Mouse (Mus musculus): ENCODE results near the gene Fam19a5.

Fam19a5 gene

DNA sequence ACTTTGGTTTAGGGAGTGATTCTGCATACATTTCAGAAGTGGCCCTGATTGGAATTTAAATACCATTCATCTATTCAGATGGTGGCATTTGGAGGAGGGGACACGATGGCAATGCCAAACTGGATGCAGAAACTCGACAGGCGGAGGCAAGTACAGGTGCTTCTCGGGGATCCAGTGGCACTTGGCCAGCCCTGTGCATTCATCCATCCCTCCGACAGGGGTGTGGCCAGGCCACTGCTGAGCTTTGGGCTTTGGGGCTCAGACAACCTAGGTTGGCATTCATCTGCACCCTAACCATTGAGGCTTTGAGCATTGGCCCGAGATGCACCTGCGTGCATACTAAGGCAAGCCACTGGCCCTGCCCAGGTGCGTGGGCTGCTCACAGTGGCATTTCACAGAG is 52.6 kb downstream of the Fam19a5 start:
- no peak for DNase-seq (ENCODE audit: low spot score)

DNA sequence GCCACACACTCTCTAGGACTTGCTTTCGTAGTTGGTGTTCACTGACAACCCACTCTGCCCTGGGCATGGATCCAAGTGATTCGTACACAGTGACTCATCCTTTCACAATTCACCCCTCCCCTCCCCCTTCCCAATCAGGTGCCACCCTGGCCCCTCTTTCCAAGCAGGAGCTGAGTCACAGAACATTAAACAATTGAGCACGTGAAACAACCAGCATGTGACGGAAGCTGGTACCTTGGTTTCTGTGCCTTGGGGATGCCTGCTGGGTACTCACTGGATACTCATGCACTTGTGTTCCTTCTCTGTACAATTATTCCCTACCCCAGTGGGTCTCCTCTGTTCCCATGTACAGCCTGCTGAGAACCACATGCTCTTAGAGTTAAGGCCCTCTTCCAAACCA is 53.0 kb downstream of the Fam19a5 start:
- DNase-seq (ENCODE audit: low spot score), result no peak

DNA sequence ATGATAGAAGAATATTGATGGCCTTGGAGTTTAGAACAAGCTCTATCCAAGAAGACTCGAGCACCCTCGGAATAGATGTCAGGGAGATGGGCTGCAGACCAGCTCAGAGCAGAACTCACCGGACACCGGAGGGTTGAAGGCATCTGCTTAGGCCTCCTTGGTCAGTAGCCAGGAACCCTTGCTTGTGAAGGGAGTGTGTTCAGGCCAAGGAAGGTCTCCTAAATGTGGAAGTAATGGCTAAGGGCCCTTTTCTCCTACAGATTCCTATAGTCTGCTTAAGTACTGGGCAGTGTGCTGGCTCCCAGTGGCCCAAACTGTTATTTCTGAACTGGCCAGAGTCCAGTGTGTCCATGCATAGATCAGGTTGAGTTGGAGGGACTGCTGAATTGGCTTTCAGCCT is 53.7 kb downstream of the Fam19a5 start:
- DNase-seq (ENCODE audit: low spot score), result no peak

DNA sequence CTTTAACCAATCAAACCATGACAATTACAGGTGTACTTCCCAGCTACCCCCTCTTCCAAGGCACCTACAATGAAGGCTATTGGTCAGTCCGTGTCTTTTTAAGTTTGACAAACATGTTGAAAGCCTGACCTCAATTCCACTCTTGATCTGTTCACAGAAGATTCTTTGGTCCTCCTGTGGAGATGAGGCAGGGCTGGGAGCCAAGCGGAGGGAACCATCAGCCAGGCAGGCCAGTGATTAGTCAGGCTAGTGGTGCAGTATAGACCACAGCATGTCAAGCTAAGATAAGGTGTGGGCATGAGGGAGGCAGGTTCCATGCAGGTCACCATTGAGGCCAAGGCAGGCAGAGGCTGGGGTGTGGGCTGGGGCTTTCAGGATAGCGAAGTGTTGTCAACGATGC is 54.5 kb downstream of the Fam19a5 start:
- DNase-seq (ENCODE audit: low spot score), result no peak

DNA sequence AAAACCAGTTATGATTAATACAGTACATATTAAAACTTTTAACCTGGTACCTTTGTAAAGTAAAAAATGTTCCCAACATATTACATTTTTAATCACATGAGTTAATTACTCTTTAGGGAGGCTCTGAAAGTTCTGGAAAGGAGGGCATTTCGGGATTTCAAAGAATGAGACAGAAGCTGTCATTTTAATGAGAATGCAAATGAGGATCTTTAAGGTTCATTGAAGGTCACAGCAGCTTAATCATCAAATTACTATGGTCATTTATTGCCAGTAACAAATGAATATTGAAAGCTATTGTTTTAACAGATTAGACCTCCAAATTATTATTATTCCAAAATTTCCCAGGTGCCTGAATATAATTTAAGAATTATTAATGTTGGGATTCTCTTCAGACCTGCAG is 59.2 kb downstream of the Fam19a5 start:
- DNase-seq (ENCODE audit: low spot score), result no peak

DNA sequence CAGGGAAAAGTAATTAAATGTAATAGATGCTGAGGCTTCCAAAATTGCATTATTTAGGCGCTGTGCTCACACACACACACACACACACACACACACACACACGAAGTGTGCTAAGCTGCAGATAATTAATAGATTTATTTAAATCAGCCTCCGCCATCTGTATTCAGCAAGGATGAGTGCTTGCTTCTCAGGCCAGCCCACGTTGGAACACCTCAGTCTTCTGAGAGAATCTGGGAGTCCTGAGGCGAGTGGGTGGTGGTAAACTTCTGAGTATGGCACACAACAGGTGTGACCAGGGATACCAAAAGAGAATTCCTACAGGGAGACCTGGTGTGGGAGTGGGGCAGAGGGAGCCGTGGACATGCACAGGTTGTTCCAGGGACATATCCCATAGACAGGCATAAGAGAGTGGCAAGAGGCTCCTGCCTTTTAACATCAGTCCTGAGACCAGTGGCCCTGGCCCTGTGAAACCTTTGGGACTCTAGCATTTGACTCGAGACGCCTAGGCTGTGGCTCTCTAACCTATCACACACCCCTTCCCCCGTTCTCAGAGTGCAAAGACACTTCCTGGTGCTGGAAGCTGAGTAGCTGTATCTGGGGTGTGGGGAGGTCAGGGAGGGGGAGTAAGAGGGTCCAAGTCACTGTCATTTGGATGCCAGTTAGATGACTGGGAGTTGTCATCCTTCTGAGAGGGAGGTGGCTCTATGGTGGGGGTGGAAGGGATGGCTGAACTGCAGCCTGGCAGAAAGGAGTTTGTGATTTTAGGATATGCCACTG is 61.6 kb downstream of the Fam19a5 start:
- no peak for DNase-seq (ENCODE audit: low spot score)

DNA sequence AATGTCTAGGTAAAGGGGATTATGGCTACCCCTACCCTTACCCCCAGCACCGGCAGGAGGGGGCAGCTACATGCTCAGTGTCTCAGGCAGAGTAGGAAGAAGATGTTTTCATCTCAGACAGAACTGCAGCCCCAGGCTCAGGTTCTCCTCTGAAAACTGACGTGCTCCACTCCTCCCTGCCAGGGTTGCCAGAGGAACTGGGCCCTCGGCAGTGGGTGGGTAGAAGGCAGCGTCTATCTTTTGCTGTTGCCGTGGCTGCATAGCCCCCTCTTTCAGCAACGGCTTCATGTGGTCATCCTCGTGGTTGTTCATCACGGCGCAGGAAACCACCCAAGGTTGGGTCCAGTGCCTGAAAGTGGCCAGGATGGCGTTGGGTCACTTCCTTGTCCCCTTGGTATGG is 62.6 kb downstream of the Fam19a5 start:
- DNase-seq (ENCODE audit: low spot score), result no peak

DNA sequence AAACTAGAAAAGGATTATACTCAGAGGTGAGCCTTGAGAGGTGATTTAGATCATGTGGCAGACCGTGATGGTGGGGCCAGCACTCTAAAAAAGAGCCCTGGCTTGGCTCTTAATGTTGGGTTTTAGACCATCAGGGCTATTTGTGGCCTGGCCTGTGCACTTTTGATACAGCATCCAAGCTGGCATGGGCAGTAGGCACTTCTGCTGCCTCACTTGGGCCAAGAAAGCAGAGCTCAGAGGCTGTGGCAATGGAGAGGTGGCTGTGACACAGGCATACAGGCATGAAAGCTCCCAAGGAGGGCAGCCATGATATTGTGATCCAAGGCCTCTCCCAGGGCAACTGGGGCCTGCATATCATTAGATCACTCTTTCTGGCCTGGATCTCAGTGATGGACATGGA is 65.1 kb downstream of the Fam19a5 start:
- no peak for DNase-seq (ENCODE audit: low spot score)

DNA sequence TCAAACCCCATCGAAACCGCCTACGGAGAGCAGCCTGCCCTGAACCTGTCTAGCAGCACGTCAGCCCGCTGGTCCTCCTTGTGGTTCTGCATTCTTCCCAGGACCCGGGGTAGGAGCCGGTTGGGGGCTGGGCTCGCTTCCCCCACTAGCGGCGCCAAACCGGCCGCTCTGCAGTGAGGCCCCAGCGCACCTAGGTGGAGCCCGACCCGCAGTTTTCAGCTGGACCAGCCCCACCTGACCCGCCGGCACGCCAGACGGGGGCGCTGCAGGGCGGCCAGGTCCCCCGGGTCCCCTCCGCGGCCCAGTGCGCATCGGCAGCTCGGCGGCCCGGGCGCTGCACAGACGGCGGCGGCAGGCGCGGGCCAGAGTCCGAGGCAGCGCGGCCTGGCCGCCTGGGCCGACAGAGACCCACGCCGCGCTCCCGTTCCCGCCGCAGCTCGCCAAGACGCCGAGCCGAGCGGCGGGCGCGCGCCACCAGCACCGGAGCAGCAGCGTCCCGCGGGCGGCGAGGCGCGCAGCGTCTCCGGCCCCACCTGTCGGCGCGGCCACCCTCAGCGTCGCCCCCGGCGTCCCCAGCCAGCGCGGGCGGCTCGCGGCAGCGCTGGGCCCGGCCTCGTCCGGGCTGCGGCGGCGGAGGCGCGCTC is 80.0 kb downstream of the Fam19a5 start:
- DNase-seq (ENCODE audit: low spot score), result no peak

DNA sequence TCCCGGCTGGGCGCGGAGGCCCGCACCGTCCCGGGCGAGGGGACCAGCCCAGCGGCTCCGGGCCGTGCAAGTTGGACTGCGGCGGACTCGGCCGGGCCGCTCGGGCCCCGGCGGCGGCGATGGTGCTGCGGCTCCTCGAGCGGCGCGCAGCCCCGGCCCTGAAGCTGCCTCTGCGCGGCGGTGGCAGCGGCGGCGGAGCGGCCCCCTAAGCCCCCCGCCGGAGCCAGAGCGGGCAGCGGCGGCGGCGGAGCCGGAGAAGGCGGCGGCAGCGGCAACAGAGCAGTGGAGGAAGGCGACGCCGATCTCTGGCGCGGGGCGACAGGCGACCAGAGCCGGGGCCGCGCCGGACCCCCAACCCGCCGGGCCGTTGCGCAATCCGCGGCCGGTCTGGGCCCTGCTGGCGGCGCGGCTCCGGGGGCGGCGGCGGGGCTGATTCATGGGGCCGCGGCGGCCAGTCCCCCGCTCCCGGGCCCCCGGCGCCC is 80.6 kb downstream of the Fam19a5 start:
- no peak for DNase-seq (ENCODE audit: low spot score)

DNA sequence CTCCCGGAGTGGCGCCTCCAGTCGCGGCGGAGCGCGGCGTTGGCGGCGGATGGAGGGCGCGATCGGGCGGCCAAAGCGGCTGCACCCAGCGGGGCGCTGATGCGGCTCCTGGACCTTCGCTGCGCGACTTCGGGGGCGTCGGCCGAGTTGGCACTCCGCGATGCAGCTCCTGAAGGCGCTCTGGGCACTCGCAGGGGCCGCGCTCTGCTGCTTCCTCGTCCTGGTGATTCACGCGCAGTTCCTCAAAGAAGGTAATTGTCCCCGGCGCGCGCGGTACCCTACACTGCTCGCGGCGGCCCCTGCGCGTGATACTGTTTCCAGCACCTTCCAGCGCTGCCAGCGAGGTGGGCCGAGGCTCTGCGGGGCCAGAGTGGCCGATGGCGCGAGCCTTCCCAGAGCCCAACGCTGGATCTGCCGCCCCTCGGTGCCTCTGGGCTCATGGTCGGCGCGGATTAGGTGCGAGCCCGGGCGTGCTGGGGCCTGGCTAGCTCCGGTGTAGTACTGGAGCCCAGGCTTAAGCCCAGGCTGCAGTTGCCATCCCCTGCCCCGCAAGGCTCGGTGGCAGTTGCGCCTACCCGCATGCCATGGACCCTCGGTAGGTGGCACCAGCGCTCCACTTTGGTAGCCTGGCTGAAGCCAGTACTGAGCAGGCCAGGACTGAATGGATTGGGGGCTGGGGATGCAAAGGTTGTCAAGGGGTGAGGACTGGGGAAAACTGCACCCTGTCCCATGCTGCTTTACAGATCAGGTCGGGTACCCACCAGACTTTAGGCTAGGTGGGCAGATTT is 81.3 kb downstream of the Fam19a5 start:
- DNase-seq (ENCODE audit: low spot score), result no peak

DNA sequence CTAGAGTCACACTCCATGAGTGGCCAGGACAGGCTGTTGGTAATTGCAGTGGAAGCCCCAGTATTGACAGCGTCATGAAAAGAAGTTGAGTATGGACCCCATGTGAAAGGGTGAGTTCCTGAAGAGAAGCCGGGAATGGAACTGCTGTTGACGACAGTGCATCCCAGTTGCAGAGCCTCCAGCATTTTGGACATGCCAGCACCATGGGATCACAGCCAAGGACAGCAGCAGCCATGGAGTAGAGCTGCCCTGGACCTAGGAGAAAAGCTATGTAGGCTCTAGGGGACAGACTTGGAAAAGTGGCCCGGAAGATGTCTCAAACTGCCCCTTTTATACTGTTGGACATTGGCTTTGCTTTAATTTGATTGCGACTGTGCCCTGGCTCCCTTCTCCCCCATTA is 91.2 kb downstream of the Fam19a5 start:
- no peak for DNase-seq (ENCODE audit: low spot score)

DNA sequence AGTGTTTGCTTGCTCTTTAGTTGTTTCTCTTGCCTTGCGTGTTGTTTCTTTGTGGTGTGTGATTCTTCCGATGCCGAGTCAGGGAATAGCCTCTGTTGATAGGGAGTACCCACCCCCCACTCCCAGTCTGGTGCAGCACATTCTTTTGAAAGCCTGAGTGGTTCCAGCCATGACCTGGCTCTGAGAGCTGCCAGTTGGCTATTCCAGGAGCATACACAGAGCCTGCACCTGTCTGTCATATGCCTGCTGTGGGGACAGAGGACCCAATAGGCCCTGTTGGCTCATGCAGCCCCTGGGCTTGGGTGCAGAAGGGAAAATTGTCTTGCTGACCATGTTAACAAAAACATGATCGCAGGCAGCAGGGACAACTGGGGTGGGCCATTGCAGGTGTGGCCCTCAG is 92.3 kb downstream of the Fam19a5 start:
- no peak for DNase-seq (ENCODE audit: low spot score)

DNA sequence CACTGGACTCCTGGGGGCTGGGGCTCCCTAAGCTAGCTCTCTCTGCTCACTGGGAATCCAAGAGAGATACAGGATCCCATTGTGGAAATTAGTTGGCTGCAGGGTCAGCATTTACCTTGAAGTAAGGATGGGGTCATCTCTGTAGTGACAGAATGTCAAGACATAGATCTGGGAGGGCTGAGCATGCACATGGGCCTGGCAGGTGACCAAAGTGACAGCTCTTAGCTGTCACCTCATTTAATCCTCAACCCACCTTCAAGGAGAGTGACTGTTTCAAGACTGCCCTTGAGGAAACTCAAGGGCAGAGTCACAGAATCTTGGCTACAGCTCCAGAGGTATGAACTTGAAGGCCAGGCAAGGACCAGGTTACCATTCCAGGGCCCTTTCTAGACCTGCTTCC is 93.1 kb downstream of the Fam19a5 start:
- no peak for DNase-seq (ENCODE audit: low spot score)

DNA sequence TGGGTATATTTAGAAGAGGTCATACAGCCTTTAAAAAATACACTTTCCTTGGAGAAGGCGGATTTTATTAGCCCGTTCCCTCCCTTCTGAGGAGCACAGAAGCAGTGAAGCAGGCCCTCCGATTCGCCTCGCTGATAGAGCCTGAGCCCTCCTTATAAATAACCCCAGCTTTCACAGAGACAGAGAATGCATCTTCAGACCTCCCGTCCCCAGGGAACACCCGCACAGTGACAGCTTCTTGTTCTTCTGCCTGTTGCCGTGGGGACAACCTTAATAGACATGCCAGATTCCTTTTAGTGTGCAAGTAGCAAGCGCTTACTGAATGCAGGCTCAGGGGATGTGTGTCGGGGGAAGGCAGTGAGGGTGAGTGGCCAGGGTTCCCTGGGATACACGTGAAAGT is 94.2 kb downstream of the Fam19a5 start:
- DNase-seq (ENCODE audit: low spot score), result no peak

DNA sequence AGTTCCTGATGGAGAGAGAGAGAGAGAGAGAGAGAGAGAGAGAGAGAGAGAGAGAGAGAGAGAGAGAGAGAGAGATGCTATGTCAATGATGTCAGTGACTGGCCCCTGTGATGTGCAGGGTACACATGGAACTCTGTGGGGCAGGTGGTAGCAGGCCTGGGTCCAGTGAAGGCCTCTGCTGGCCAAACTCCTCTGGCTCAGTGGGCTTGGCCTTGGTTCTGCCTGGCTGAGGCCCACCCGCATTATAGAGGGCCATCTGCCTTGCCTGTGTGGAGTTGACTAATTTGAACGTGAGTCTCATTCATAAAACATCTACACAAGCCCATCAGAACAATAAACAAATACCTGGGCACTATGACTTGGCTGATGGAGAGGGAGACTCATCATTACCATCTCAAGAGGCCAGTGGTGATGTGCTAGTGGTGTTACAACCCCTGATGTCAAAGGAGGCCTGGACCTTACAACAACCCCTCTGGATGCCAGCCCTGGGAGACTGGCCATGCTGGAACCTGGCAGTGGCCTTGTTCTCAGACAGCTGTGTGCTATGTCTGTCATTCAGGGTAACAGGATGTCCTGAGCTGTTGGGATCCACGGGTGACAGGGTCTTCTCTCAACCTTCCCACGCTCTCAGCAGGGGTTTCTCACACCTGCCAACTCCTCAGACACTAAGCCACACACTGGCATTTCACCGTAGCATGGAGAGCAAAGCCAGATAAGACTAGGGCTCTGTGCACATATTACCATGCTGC is 102.4 kb downstream of the Fam19a5 start:
- no peak for DNase-seq (ENCODE audit: low spot score)

DNA sequence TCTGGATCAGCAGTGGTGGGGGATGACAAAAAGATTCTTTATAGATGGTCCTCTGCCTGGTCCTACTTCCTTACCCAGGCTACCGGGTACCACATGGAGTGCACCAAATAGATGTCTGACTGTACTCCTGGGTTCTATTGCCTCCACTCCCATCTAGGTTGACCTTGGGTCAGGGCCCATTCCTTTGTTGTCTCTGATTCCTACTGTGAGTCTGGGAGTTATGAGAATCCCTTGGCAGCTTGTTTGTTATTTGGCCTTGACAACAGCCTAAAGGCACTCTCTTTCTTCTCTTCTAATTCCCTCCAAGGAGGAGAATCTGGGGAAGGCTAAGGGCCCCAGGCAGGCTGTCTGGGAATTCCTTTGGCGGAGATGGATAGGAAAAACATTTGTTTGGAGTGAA is 105.6 kb downstream of the Fam19a5 start:
- DNase-seq (ENCODE audit: low spot score), result no peak

DNA sequence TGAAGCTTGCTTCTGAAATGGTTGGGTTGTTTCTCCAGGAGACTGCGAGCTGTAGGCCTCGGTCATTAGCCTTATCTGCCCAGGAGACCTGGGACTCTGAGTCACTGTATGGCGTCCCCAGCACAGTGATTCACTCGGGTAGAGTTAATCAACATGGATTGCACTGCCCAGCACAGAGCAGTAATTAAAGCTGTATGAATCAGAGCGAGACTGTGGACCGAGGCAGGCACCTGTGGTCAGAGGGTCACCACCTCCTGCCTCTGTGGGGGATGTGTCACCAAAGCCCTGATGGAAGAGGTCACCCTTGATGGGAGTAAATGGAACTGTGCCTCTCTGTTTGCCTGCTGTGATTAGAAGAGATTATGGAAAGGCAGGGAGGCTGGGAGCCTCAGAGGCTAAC is 110.5 kb downstream of the Fam19a5 start:
- DNase-seq (ENCODE audit: low spot score), result no peak

DNA sequence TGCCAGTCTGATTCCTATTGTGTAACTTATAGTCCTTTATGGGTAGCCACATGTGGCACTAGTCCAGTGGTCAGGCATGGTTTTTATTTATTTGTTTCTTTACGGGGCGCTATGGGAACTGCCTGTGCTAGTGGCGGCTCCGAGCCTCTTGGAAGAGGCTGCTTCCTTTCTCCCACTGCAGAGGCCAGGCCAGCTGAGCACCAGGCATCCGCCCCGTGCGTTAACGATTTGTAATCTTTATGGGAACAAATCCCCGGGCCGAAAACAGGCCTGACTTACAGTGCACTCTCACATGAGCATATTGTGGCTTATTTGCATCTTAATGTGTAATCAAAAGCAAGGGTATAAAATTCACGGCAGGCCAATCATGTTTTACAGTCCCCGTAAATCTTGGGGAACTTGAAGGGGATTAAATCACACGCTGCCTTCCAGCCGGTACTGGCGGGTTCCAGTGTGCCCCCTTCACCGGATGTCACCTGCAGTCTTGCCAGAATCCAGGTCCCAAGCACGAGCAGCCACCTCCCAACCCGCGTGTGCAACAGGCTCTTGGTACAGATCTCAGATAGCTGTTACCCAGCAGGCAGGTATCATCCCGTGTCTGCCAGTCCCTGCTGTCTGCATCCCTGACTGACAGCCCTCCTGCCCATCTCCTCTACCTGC is 112.5 kb downstream of the Fam19a5 start:
- DNase-seq (ENCODE audit: low spot score), result no peak

DNA sequence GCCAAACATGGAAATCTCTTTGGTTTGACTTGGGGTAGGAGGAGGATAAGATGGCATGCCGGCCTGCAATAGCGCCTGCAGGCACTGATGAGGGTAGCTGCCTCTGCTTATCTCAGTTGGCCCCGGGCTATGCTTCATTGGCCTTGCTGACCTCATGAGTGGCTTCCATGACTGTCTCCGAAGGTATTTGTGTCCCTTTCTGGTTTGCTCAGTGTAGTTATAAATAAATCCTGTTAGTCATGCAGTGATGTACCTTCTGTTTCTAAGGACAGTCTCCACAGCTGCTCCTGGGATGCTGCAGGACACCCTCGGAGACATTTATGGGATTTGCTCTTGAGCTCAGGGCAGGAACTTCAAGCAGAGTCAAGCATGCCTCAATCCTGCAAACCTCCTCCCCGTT is 115.6 kb downstream of the Fam19a5 start:
- DNase-seq (ENCODE audit: low spot score), result no peak

DNA sequence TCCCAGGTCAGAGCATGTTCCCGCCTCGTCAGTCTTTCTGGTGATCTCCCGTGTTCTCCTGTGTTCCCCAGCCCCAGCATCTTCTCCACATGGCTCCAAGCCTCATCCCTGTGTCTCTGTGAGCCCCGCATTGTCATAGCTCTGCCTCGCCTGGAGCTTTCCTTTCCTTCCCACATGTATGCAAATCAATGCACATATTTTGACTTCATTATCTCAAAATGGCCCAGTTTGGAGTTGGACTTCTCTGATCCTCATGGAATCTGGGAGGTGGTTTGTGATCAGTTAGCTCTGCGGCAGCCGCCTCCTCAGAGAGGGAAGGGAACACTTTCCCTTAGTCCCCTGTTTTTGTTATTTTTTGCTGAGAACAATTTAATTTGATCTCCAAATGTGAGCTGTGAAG is 117.9 kb downstream of the Fam19a5 start:
- DNase-seq (ENCODE audit: low spot score), result no peak
